Mouse (Mus musculus) kidney, adult 2 months (tissue): ENCODE results near the gene Irf8.

ENCODE experiments used
- CTCF ChIP-seq: fragments of 200-500 bp; conservative IDR thresholded peaks from 2 replicates; pipeline ENCODE4 v1.5.1; 2011; ENCODE audit warnings: low read depth, mild to moderate bottlenecking, control low read depth, low read length, moderate library complexity, mixed read lengths; ENCODE audit not compliant: insufficient read depth, insufficient read length
- POLR2A ChIP-seq: fragments of 200-500 bp; IDR thresholded peaks from one replicate; pipeline ENCODE4 v1.6.1; 2011; ENCODE audit warnings: low read depth, low read length, control low read depth

- no peak for TF ChIP-seq POLR2A
- TF ChIP-seq CTCF, result no peak
Observed at GRCm38 (mm10) chr8:120764638-120765037, 28.5 kb downstream of the Irf8 start.
